Mouse (Mus musculus) erythroblast, embryonic 14.5 days (primary cell): Measurements from ENCODE around the gene Gabrd. TPM values are rescaled to one million over a fixed set of nuclear protein-coding genes. Genes with fewer than 3 reads are reported as not detected.

Source experiments
- H3K27me3 ChIP-seq: 2 replicates; pipeline ENCODE4 v1.6.1; 2012; ENCODE audit warnings: inconsistent platforms; ENCODE audit not compliant: control insufficient read depth
- H3K36me3 ChIP-seq: 2 replicates; pipeline ENCODE4 v1.6.1; 2012; ENCODE audit warnings: mild to moderate bottlenecking, inconsistent platforms; ENCODE audit not compliant: control insufficient read depth
- H3K4me1 ChIP-seq: 2 replicates; pipeline ENCODE4 v1.6.1; 2012; ENCODE audit warnings: inconsistent platforms; ENCODE audit not compliant: control insufficient read depth
- H3K4me3 ChIP-seq: replicated peaks from 2 replicates; pipeline ENCODE3; 2012; ENCODE audit warnings: moderate library complexity, mild to moderate bottlenecking, inconsistent platforms
- H3K9me3 ChIP-seq: 2 replicates; pipeline ENCODE4 v1.6.1; 2012; ENCODE audit warnings: low read length, inconsistent platforms, mixed read lengths; ENCODE audit not compliant: control insufficient read depth
- GATA1 ChIP-seq: IDR thresholded peaks from 2 replicates; pipeline ENCODE4 v1.6.1; 2012; ENCODE audit warnings: low read length, inconsistent platforms, mixed read lengths
- TAL1 ChIP-seq: IDR thresholded peaks from 3 replicates; pipeline ENCODE4 v1.6.1; 2012; ENCODE audit warnings: low read length, inconsistent platforms, mixed read lengths
- polyA plus RNA-seq: library from polyadenylated mRNA; stranded (reverse); fragments of >175 nt; gene quantifications from 2 replicates; pipeline ENCODE4 v1.2.3, GENCODE M21; 2012

Gene Gabrd
- polyA plus RNA-seq, 1 experiment: not detected

- no peaks in the 10 kb centered on the region for H3K9me3 ChIP-seq
- H3K4me1 ChIP-seq: no peaks in the 10 kb centered on the region
- peaks cover 3% of the 10 kb centered on the region for H3K27me3 ChIP-seq
- no peak for TF ChIP-seq TAL1
- H3K36me3 ChIP-seq: no peaks in the 10 kb centered on the region; the same call in 1 of the 2 replicates
- no peak overlapping the region for H3K4me3 ChIP-seq
These were observed 43.4 kb downstream of the Gabrd start for GRCm38 (mm10) chr4:155354546-155354945.

GRCm38 (mm10) chr4:155354035-155354434 lies 43.9 kb downstream of the Gabrd start:
- no peak overlapping the region for H3K4me3 ChIP-seq
- TF ChIP-seq TAL1: no peak
- no peak for TF ChIP-seq GATA1

DNA sequence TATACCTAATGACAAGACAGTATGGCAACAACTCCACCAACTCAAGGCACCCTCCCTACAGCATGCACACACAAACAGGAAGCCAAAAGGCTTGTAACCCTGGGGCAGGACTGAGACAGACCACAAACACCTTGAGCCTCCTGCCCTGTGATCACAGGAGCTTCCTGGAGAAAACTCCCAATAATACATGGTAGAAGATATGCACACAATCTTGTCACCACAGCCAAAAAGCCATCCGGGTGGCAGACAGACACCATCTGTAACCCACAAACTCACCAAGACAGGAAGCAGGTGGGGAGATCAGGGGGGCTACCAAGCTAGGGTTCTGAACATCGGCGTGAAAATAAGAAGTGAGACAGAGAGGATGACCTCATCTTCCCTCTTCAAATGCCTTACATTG lies 45.3 kb downstream of the Gabrd start:
- Histone ChIP-seq H3K9me3 (no peaks in the 10 kb centered on the region), H3K4me1 (no peaks in the 10 kb centered on the region), H3K36me3 (no peaks in the 10 kb centered on the region; the same call in 1 of the 2 replicates), H3K4me3 (no peak overlapping the region), H3K27me3 (no peaks in the 10 kb centered on the region)
- no peak for TF ChIP-seq TAL1
- TF ChIP-seq GATA1: no peak

More at GRCm38 (mm10) chr4:155354035-155354434, 43.9 kb downstream of the Gabrd start:
- Histone ChIP-seq H3K4me1 (no peaks in the 10 kb centered on the region), H3K36me3 (no peaks in the 10 kb centered on the region; the same call in 1 of the 2 replicates), H3K9me3 (no peaks in the 10 kb centered on the region), H3K27me3 (peaks cover under 1% of the 10 kb centered on the region; the same call in 1 of the 2 replicates)

DNA sequence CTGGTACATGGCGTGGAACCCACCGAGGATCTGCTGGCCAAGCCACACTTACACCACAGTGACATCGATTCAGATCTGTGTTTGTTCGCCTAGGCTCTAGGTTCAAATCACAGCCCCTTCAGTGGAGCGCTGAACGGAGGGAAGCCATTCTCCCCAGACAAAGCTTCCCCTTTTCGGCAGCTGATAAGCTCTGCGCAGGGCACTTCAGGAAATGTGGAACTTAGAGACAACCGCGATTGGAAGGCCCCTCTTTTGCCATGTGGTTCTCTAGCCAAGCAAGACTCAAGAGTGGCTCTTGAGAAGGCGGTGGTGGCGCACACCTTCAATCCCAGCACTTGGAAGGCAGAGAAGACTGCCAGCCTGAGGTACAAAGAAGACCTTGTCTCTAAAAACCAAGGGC lies 51.6 kb downstream of the Gabrd start:
- Histone ChIP-seq H3K9me3 (no peaks in the 10 kb centered on the region), H3K4me3 (no peak overlapping the region), H3K4me1 (no peaks in the 10 kb centered on the region), H3K27me3 (peaks cover 31% of the 10 kb centered on the region), H3K36me3 (no peaks in the 10 kb centered on the region)
- no peak for TF ChIP-seq TAL1
- TF ChIP-seq GATA1: no peak

GRCm38 (mm10) chr4:155345608-155345953 lies 52.3 kb downstream of the Gabrd start:
- TF ChIP-seq TAL1: no peak
- TF ChIP-seq GATA1: no peak
- Histone ChIP-seq H3K4me3 (no peak overlapping the region), H3K4me1 (no peaks in the 10 kb centered on the region), H3K36me3 (no peaks in the 10 kb centered on the region), H3K9me3 (no peaks in the 10 kb centered on the region), H3K27me3 (peaks cover 31% of the 10 kb centered on the region)

DNA sequence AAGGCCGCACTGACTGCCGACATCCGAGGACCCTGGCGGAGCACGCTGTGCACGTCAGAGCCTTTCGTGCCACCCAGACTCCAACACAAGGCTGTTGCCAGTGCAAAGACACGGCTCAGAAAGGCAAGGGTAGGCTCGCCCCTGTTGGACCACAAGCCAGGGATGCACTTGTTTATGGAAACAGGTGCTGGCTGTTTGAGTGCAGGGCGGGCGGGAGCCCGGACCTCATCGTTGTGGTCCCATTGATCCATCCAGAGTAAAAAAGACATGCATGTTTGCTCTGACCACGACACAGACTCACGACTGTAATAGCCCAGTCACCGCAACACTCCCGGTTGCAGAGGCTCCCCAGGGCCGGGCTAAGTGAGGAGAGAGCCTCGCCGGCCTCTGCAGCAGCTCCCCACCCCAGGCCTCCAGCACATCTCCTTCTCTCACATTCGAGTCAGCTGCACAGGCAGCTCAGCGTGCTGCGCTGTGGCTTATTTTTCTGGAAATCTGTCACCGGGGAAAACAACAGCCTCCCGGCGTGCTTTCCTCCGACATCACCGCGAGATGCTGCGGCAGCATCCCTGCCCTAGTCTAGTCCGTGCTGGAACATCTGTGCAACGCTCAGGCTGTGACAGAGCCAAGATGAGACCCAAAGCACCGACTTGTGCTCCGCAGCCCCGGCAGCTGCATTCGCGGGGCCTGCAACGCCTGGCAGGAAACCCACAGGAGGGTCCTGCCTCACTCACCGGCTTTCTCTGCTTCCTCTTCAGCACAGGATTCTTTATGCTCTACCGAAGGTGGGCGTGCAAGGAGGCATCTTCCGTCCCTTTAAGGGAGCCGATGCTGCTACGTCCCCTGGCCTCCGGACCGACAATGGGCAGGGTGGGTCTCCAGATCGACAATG lies 53.0 kb downstream of the Gabrd start:
- no peaks in the 10 kb centered on the region for H3K4me1 ChIP-seq
- peaks cover 31% of the 10 kb centered on the region for H3K27me3 ChIP-seq
- no peaks in the 10 kb centered on the region for H3K9me3 ChIP-seq
- no peak overlapping the region for H3K4me3 ChIP-seq
- no peaks in the 10 kb centered on the region for H3K36me3 ChIP-seq
- no peak for TF ChIP-seq TAL1
- no peak for TF ChIP-seq GATA1

- no peaks in the 10 kb centered on the region for H3K4me1 ChIP-seq
- H3K36me3 ChIP-seq: no peaks in the 10 kb centered on the region
- no peak for TF ChIP-seq TAL1
- H3K27me3 ChIP-seq: peaks cover 31% of the 10 kb centered on the region
- no peak overlapping the region for H3K4me3 ChIP-seq
- H3K9me3 ChIP-seq: no peaks in the 10 kb centered on the region
These were observed 53.7 kb downstream of the Gabrd start for GRCm38 (mm10) chr4:155344299-155344600.

DNA sequence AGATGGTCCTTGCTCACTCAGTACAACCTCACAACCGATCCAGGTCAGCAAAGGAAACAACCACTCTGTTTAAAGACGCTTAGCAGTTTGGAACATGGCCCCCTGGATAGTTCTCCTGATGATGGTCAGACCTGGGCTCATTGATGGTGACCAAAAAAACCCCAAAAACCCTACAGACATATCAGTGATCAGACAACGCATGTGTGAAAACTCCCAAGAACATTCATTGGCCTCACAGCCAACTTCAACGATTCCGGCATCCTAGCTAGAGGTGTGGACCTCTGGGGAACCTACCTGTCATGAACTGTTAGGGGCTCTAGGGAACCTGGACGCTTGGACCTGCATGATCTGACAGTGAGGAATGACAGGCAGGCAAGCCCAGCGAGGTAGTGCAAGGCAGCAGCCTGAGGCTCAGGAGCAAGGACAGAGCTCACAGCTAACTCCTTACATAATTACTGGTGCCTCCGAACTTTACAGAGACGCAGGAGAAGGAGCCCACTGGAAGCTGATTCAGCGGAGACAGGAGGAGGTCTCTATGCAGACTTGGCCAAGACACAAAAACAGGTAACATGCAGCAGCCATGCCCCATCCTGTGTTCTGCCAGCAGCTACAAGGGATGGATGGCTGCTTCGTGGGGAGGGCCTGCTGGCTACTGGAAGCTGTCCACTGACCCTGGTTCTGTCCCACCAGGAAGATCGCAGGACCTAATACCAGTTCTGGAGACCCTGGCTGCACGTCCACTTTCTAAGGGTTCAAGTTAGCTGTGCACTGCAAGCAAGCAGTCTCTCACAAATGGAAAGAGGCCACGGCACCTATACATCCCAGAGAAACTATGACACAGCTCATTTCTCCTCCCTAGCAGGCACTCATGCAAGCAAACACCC lies 54.3 kb downstream of the Gabrd start:
- TF ChIP-seq TAL1 (no peak), GATA1 (no peak)
- Histone ChIP-seq H3K27me3 (peaks cover 31% of the 10 kb centered on the region), H3K9me3 (no peaks in the 10 kb centered on the region), H3K36me3 (no peaks in the 10 kb centered on the region), H3K4me1 (no peaks in the 10 kb centered on the region), H3K4me3 (no peak overlapping the region)

DNA sequence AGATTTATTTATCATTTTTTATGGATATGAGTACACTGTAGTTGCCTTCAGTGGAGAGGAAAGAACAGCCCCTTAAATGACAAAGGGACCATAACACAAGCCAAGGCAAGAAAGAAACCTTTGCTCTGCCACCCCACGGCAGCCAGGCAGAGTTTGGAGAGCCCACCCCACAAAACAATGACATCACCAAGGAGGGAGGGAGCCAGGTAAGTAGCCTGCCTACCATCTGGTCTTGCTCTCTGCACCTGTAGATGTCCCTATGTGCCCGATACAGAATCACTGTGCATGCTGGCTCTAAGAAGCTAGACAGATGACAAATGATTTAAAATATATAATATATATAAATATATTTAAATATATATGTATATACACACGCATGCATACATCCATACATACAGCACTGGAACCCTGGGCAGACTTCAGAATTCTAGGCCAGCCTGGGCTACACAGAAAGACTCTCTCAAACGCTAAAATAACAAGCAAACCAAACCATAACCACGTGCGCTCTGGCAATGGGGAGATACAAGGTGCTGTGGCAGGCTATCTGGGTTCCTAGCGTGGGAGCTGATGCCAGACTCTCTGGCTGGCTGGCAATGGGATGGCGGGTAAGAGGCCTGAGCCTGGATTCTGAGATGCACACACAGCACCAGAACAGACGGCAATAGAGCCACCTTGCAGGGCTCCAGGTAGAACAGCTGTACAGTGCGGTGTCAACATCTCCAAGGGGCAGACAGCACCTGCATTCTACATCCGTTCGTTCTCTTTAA lies 61.4 kb downstream of the Gabrd start:
- Histone ChIP-seq H3K4me3 (no peak overlapping the region), H3K4me1 (no peaks in the 10 kb centered on the region), H3K27me3 (no peaks in the 10 kb centered on the region), H3K36me3 (no peaks in the 10 kb centered on the region), H3K9me3 (no peaks in the 10 kb centered on the region)
- TF ChIP-seq GATA1: no peak
- TF ChIP-seq TAL1: no peak

Other genes starting within 250 kb of the Gabrd start
- 0.43 and 0.57 TPM in 2 replicates for gene Ski, start 175.5 kb downstream of the Gabrd start, polyA plus RNA-seq
- 0.51 and 0.61 TPM in 2 replicates for gene Faap20, start 148.3 kb downstream of the Gabrd start, polyA plus RNA-seq
- gene Prkcz, start 36.8 kb downstream of the Gabrd start, polyA plus RNA-seq: 0.02 and 0.04 TPM in 2 replicates
- not detected in 2 replicates for gene Cfap74, start 11.1 kb upstream of the Gabrd start, polyA plus RNA-seq
- gene Tmem52, start 71.0 kb upstream of the Gabrd start, polyA plus RNA-seq: not detected in 2 replicates
- 2.4 and 2.9 TPM in 2 replicates for gene Gnb1, start 93.2 kb upstream of the Gabrd start, polyA plus RNA-seq
- gene Nadk, start 164.3 kb upstream of the Gabrd start, polyA plus RNA-seq: 1.0 and 1.9 TPM in 2 replicates
- gene Slc35e2, start 203.3 kb upstream of the Gabrd start, polyA plus RNA-seq: 0.09 and 0.12 TPM in 2 replicates
- gene Cdk11b, start 226.7 kb upstream of the Gabrd start, polyA plus RNA-seq: 5.0 and 6.4 TPM in 2 replicates
- gene Gm10563, start 247.3 kb upstream of the Gabrd start, polyA plus RNA-seq: not detected in 2 replicates